Mouse (Mus musculus) liver, adult 2 months (tissue): Measurements from ENCODE around the gene Cenpu.

ENCODE experiments used
- CTCF ChIP-seq: fragments of 200-500 bp; IDR thresholded peaks from 2 replicates; pipeline ENCODE4 v1.5.1; 2011; ENCODE audit warnings: low read depth, low read length, control low read depth
- POLR2A ChIP-seq: fragments of 200-500 bp; IDR thresholded peaks from 2 replicates; pipeline ENCODE4 v1.6.1; 2011; ENCODE audit warnings: low read length, control low read depth; ENCODE audit not compliant: insufficient read depth; ENCODE audit errors: extremely low read depth

DNA sequence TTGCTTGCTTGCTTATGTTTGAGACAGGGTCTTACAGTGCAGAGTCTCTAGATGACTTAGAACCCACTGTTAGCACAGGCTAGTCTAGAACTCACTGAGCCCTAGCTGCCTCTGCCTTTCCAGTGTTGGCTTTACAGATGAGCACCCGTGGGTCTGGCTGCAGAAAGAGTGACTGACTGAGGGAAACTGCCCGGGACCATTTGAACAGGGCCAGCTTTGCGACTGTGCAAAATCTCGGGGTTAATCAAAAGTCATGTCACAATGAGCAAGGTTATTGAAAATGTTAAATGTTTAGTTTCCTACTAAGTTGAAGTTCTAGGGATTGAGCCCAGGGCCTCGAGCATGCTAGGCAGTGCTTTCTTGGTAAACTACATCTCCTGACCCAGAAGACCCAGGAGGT lies 6.0 kb upstream of the Cenpu start:
- TF ChIP-seq CTCF (no peak), POLR2A (no peak)
